Mouse (Mus musculus) liver, adult 2 months (tissue): Measurements from ENCODE around the gene Adap1. TPM values are rescaled to one million over a fixed set of nuclear protein-coding genes. Genes with fewer than 3 reads are reported as not detected.

Source experiments
- DNase-seq: peaks from one replicate; pipeline ENCODE4 v3.0.0-alpha.2; 2011; ENCODE audit warnings: low read depth, low spot score; ENCODE audit errors: extremely low read depth
- H3K27ac ChIP-seq: fragments of 200-500 bp; replicated peaks from 2 replicates; pipeline ENCODE4 v1.5.1; 2012; ENCODE audit warnings: low read depth, mild to moderate bottlenecking, control low read depth, inconsistent platforms, low read length; ENCODE audit not compliant: insufficient read depth
- H3K27me3 ChIP-seq: fragments of 200-500 bp; 2 replicates; pipeline ENCODE4 v1.6.1; 2012; ENCODE audit warnings: mild to moderate bottlenecking, moderate library complexity, low read length, inconsistent platforms; ENCODE audit not compliant: control insufficient read depth, insufficient read depth
- H3K36me3 ChIP-seq: fragments of 200-500 bp; 2 replicates; pipeline ENCODE4 v1.6.1; 2012; ENCODE audit warnings: low read length, inconsistent platforms; ENCODE audit not compliant: control insufficient read depth, insufficient read depth
- H3K4me1 ChIP-seq: fragments of 200-500 bp; 2 replicates; pipeline ENCODE4 v1.6.1; 2011; ENCODE audit warnings: low read length; ENCODE audit not compliant: control insufficient read depth, insufficient read depth
- H3K4me3 ChIP-seq: fragments of 200-500 bp; 2 replicates; pipeline ENCODE4 v1.5.1; 2011; ENCODE audit warnings: low read depth, mild to moderate bottlenecking, control low read depth, low read length, moderate library complexity; ENCODE audit not compliant: insufficient read depth
- H3K79me2 ChIP-seq: fragments of 200-500 bp; 2 replicates; pipeline ENCODE4 v1.6.1; 2012; ENCODE audit warnings: inconsistent platforms, mild to moderate bottlenecking, low read length, moderate library complexity; ENCODE audit not compliant: control insufficient read depth, insufficient read depth
- H3K9ac ChIP-seq: fragments of 200-500 bp; 2 replicates; pipeline ENCODE4 v1.6.1; 2012; ENCODE audit warnings: low read depth, mild to moderate bottlenecking, control low read depth, inconsistent platforms, low read length
- CTCF ChIP-seq: fragments of 200-500 bp; IDR thresholded peaks from 2 replicates; pipeline ENCODE4 v1.5.1; 2011; ENCODE audit warnings: low read depth, low read length, control low read depth
- POLR2A ChIP-seq: fragments of 200-500 bp; IDR thresholded peaks from 2 replicates; pipeline ENCODE4 v1.6.1; 2011; ENCODE audit warnings: low read length, control low read depth; ENCODE audit not compliant: insufficient read depth; ENCODE audit errors: extremely low read depth
- WGBS: fragments of 180-500 bp; shearing (Covaris S2); methylation state at CpG from one replicate; pipeline ENCODE4 v1.1.7; 2018; 5-methylcytosine and 5-hydroxymethylcytosine counted together
- polyA plus RNA-seq: library from polyadenylated mRNA; depleted of rRNA; stranded (reverse); fragments of >200 nt; gene quantifications from 2 replicates; pipeline ENCODE4 v1.2.3, GENCODE M21; 2012
- total RNA-seq: library from RNA; depleted of rRNA; stranded (reverse); fragments of >200 nt; gene quantifications from 2 replicates; pipeline ENCODE4 v1.2.3, GENCODE M21; 2014

The Adap1 gene
- total and polyA plus RNA-seq, 2 experiments = 1.3 to 1.5 TPM

DNA sequence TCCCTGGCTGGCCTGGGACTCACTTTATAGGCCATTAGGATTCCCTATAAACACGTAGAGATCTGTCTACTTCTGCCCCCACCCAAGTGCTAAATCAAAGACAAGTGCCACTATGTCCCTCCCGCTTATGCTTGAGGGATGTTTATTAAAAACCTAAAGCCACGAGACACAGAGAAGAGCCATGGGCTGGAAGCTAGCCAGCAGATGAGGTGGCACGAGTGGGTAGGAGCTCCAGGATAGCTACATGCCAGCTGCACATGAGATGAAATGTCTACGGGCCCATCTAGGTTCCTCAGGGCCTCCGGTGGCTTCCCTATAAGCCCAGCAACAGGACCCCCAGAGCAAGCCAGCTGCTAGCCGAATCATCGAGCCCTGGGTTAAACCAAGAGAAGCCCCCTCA is 48.1 kb downstream of the Adap1 start:
- Histone ChIP-seq H3K79me2 (no peaks in the 10 kb centered on the region), H3K9ac (no peak overlapping the region), H3K4me3 (no peak overlapping the region), H3K4me1 (no peaks in the 10 kb centered on the region), H3K27me3 (no peaks in the 10 kb centered on the region), H3K27ac (no peak overlapping the region), H3K36me3 (no peaks in the 10 kb centered on the region)
- no peak for TF ChIP-seq CTCF
- TF ChIP-seq POLR2A = no peak
- DNase-seq = no peak
- 84% methylated on average over 8 of the region's 8 CpGs for WGBS

DNA sequence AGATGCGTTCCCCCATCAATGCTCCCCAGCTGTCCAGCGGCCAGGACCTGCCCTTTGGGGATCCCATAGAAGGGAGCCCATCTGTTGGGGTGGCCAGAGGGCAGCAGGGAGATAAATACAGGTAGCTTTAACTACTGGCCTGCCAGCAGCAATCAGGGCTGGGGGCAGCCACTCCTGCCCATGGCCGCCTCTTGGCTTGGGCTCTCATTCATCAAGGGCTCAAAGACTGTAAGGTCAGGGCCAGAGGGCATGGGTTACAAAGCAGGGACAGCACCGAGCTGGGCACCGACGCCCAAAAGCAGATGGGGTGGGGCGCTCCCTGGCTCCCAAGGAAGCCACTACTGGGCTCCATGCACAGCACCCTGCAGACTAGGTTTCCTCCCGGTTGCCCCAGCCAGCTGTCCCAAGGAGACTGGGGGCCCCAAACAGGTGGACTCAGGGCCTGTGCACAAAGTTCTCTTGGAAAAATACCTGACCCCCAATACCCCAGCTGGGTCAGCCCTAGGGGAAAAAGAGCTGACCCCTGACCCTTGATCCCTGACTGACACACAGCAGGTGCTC is 53.3 kb downstream of the Adap1 start:
- H3K27ac ChIP-seq = no peak overlapping the region
- 47% methylated on average over 8 of the region's 8 CpGs for WGBS
- no peak for DNase-seq
- no peaks in the 10 kb centered on the region for H3K27me3 ChIP-seq
- H3K4me1 ChIP-seq = no peaks in the 10 kb centered on the region
- TF ChIP-seq POLR2A = no peak
- no peak for TF ChIP-seq CTCF
- H3K36me3 ChIP-seq = peaks cover 6% of the 10 kb centered on the region; the same call in 1 of the 2 replicates
- H3K4me3 ChIP-seq = no peak overlapping the region
- no peak overlapping the region for H3K9ac ChIP-seq
- no peaks in the 10 kb centered on the region for H3K79me2 ChIP-seq

DNA sequence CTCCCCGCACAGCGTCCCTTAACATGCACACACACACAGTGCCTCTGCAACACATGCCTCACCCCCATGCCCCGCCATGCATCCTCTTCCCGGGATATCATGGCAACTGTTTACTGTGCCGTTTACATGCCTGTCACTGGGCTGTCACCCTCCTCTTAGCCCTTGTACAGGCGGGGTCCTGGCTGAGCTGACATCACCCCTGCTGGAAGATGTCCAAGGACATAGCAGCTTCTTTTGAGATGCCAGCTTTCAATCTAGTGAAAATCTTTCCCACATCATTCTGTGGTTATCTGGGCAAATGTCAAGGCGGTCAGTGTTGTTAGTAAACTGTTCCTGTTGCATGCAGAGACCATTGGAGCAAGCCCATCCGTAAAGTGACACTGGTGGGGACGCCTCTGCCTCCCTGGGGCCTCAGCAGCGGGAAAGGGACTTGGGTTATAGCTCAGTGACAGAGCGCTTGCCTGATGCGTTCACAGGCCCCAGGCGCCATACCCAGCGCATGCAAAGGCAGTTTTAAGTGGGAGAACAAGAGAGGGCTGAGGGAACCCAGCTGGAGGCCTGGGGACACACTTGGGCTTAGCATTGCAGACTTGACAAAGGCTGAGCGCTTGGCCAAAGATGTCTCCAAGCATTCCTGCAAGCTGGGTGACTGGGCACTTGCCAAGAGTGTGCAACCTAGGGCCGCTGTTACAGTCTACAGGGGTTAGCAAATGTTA is 54.5 kb downstream of the Adap1 start:
- TF ChIP-seq CTCF (no peak), POLR2A (no peak)
- no peaks in the 10 kb centered on the region for H3K79me2 ChIP-seq
- H3K27ac ChIP-seq = no peak overlapping the region
- no peak overlapping the region for H3K4me3 ChIP-seq
- H3K36me3 ChIP-seq = peaks cover 6% of the 10 kb centered on the region; the same call in 1 of the 2 replicates
- H3K27me3 ChIP-seq = no peaks in the 10 kb centered on the region
- no peak overlapping the region for H3K9ac ChIP-seq
- no peaks in the 10 kb centered on the region for H3K4me1 ChIP-seq
- no peak for DNase-seq
- 85% methylated on average over 16 of the region's 16 CpGs for WGBS

DNA sequence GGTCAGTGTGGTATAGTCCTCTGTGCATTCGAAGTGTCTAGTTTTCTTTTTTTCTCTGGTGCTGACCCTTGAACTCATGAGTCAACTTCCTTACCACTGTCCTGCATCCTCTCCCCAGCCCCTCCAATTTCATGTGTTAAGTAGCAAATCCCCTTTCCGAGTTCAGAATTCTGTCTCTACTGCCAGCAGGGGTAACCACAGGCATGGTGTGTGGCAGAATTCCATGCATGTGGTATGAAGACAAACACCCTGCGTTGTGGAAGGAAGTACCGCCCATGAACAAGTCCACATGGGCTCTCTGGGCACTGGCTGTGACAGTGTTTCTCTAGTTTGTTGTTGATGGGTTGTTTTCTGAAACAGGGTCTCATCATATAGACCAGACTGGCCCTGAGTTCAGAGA is 57.8 kb downstream of the Adap1 start:
- Histone ChIP-seq H3K4me1 (no peaks in the 10 kb centered on the region), H3K27ac (no peak overlapping the region), H3K4me3 (no peak overlapping the region), H3K9ac (no peak overlapping the region), H3K27me3 (no peaks in the 10 kb centered on the region), H3K36me3 (peaks cover 20% of the 10 kb centered on the region), H3K79me2 (no peaks in the 10 kb centered on the region)
- no peak for TF ChIP-seq POLR2A
- TF ChIP-seq CTCF = no peak
- DNase-seq = no peak
- WGBS = 79% methylated on average over 4 of the region's 4 CpGs

DNA sequence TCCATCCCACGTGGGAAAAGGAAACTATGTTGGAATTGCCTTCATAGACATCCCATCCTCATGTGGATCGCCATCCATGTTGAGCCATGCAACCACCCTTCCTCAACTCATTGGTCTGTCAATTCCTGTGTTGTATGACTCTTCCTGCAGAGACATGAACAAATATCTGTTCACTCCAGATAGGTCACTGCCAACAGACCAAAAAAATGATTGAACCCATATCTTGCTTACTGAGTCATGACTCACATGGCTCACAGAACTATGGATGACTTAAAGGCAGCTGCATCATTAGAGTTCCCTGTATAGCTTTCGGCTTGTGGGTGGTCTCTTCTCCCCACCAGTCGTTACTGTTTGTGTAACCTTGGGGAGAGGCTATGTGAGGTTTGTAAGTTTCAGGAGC is 64.0 kb downstream of the Adap1 start:
- H3K27ac ChIP-seq = no peak overlapping the region
- no peak overlapping the region for H3K4me3 ChIP-seq
- peaks cover 4% of the 10 kb centered on the region; the same call in 1 of the 2 replicates for H3K79me2 ChIP-seq
- H3K4me1 ChIP-seq = peaks cover 16% of the 10 kb centered on the region
- no peak for TF ChIP-seq POLR2A
- TF ChIP-seq CTCF = no peak
- peaks cover 14% of the 10 kb centered on the region for H3K36me3 ChIP-seq
- no peaks in the 10 kb centered on the region for H3K27me3 ChIP-seq
- no peak overlapping the region for H3K9ac ChIP-seq
- 98% methylated on average over 4 of the region's 4 CpGs for WGBS
- no peak for DNase-seq

DNA sequence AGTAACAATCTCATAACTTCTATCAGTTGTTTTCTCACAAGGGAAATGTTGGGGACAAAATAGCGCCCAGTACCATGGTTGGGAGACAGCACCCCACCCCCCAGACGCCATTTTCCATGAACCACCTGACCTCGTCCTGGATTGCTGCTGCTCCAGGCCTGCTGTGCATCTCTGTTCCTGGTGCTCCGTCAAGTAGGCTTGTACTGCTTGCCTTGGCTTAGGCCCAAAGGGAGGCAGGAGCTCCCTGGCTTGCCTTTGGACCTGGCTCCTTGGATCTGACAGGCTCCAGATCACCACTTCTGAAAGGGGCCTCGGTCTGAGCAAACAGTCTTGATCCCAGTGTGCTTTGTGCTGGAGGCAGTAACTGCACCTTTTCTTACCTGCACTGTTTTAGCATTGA is 65.6 kb downstream of the Adap1 start:
- H3K9ac ChIP-seq = no peak overlapping the region
- 71% methylated on average over 5 of the region's 5 CpGs for WGBS
- H3K4me1 ChIP-seq = peaks cover 29% of the 10 kb centered on the region
- H3K27me3 ChIP-seq = no peaks in the 10 kb centered on the region
- H3K79me2 ChIP-seq = peaks cover 9% of the 10 kb centered on the region; the same call in 1 of the 2 replicates
- no peak for DNase-seq
- no peak overlapping the region for H3K27ac ChIP-seq
- TF ChIP-seq CTCF (no peak), POLR2A (no peak)
- H3K4me3 ChIP-seq = no peak overlapping the region
- H3K36me3 ChIP-seq = peaks cover 10% of the 10 kb centered on the region
